Mouse (Mus musculus) midbrain, embryonic 15.5 days (tissue): Measurements from ENCODE around the gene Tspoap1. TPM values are rescaled to one million over a fixed set of nuclear protein-coding genes. Genes with fewer than 3 reads are reported as not detected.
A peak's percentile ranks its signal among the peaks of the same experiment; 100 is the strongest.

Experiments used
- ATAC-seq: fragments of 200-750 bp; cut with Nextera tagmentation; replicated peaks from 2 replicates; pipeline ENCODE4 v1.8.0; 2017; ENCODE audit warnings: moderate TSS enrichment
- H3K27ac ChIP-seq: fragments of 300-500 bp; sonication (generic); 2 replicates; pipeline ENCODE4 v1.5.1; 2015; ENCODE audit warnings: mild to moderate bottlenecking, inconsistent platforms
- H3K27me3 ChIP-seq: fragments of 300-500 bp; sonication (generic); replicated peaks from 2 replicates; pipeline ENCODE4 v1.6.1; 2015; ENCODE audit warnings: inconsistent platforms
- H3K36me3 ChIP-seq: fragments of 300-500 bp; sonication (generic); replicated peaks from 2 replicates; pipeline ENCODE4 v1.6.1; 2015; ENCODE audit warnings: inconsistent platforms
- H3K4me1 ChIP-seq: fragments of 300-500 bp; sonication (generic); 2 replicates; pipeline ENCODE4 v1.6.1; 2015; ENCODE audit warnings: inconsistent platforms
- H3K4me2 ChIP-seq: fragments of 300-500 bp; sonication (generic); 2 replicates; pipeline ENCODE4 v1.6.1; 2015; ENCODE audit warnings: inconsistent platforms, mild to moderate bottlenecking, moderate library complexity
- H3K4me3 ChIP-seq: fragments of 300-500 bp; sonication (generic); 2 replicates; pipeline ENCODE4 v1.5.1; 2015; ENCODE audit warnings: mild to moderate bottlenecking, inconsistent platforms
- H3K9ac ChIP-seq: fragments of 300-500 bp; sonication (generic); 2 replicates; pipeline ENCODE4 v1.6.1; 2015; ENCODE audit warnings: mild to moderate bottlenecking, inconsistent platforms
- H3K9me3 ChIP-seq: fragments of 300-500 bp; sonication (generic); 2 replicates; pipeline ENCODE4 v1.6.1; 2016; ENCODE audit warnings: inconsistent platforms
- WGBS: fragments of 180-500 bp; shearing (Covaris S2); methylation state at CpG from one replicate; pipeline ENCODE4 v1.1.7; 2015; ENCODE audit warnings: mixed read lengths; 5-methylcytosine and 5-hydroxymethylcytosine counted together
- polyA plus RNA-seq: library from polyadenylated mRNA; unstranded; fragments of >200 nt; fragmentation: Nextera tagmentation; extraction: Ambion mirVana; gene quantifications from 2 replicates; pipeline ENCODE4 v1.2.1, GENCODE M21; 2015

Gene Tspoap1
- polyA plus RNA-seq, 1 experiment from 2014 or later: 72.5 TPM

DNA sequence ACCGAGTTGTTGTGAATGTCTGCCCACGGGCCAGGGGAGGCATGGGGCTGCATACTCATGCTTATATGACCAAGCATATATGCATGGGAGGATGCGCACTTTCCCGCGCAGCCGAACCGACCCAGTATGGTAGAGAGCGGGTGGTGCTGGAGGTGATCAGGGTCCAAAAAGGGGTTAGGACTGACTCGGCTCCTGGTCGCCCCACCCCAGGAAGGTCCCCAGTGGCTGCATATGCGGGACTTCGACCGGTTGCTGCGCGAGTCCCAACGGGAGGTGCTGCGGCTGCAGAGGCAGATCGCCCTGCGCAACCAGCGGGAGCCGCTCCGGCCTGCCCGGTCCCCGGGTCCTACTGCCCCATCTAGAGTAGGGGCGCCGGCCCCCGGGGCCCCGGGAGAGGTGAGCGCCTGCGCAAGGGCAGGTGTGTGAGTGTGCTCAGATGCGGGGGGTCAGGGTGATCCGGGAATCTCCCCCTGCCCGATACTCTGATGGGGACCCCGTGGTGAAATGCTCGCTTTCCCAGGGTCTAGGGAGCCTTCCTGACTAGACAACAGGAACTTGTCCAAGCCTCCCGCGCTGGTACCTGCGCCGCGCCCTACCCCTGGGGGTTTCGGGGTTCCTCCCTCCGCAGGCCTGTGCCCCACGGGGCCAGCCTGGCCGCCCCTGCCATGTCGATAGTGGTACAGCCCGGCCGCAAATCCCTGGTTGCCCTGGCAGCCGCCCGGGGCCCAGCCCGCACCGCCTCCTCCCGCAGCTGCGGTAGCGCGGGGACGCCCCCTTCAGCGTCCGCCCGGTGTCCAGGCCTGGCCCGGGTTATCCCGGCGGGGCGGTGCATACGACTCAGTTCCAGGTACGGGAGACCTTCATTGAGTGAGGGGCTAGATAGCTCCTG is 3.9 kb downstream of the Tspoap1 start:
- Histone ChIP-seq H3K27ac (peak overlapping the region; percentile 84), H3K4me1 (peaks cover 56% of the 10 kb centered on the region), H3K4me2 (peak overlapping the region; percentile 91), H3K36me3 (peaks cover 6% of the 10 kb centered on the region; the same call in 1 of the 2 replicates), H3K27me3 (no peaks in the 10 kb centered on the region), H3K4me3 (peak overlapping the region; percentile 63), H3K9ac (peak overlapping the region; percentile 74), H3K9me3 (no peaks in the 10 kb centered on the region)
- under 1% methylated on average over 61 of the region's 65 CpGs for WGBS
- peak; percentile 37 for ATAC-seq

DNA sequence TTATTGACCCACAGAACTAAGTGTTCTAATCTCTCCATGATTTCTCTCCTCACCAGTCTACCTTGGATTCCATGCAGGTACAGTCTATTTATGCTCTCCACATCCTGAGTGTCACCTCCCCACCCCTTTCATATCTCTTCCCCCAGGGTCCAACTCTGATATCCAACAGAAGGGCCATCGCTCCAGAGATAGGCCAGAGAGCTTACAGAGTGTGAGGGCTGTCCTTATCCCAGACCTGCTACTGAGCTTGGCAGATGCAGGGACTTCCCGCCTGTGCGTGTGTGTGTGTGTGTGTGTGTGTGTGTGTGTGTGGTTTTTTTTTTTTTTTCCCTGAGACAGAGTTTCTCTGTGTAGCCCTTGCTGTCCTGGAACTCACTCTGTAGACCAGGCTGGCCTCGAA is 8.4 kb downstream of the Tspoap1 start:
- no peak for ATAC-seq
- H3K36me3 ChIP-seq: peaks cover 25% of the 10 kb centered on the region
- peaks cover 16% of the 10 kb centered on the region for H3K4me1 ChIP-seq
- no peak overlapping the region for H3K4me2 ChIP-seq
- no peak overlapping the region for H3K9ac ChIP-seq
- no peak overlapping the region for H3K4me3 ChIP-seq
- 91% methylated on average over 4 of the region's 4 CpGs for WGBS
- no peaks in the 10 kb centered on the region for H3K27me3 ChIP-seq
- H3K27ac ChIP-seq: no peak overlapping the region
- no peaks in the 10 kb centered on the region for H3K9me3 ChIP-seq

DNA sequence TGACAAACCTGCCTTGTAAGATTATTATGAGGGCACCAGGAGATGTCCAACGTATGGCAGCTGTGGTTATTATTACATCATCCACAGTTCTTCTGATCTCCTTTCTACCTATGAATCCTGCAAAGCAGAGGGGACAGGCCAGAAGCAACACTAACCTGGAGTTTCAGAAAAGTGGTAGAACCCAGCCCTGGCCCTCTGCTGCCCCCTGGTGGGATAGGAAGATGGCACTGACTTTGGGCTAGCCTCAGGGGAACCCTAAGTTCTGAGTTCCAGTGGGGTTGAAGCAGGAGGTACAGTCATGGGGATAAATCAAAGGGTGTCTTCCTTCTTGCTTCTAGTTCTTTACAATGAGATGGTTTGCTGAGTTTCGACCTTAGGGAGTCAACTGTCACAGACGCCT is 10.6 kb downstream of the Tspoap1 start:
- ATAC-seq: no peak
- Histone ChIP-seq H3K4me3 (no peak overlapping the region), H3K4me1 (0 out of 2 replicates have a peak, but pooled peaks cover under 1% of the 10 kb centered on the region), H3K4me2 (no peak overlapping the region), H3K27ac (no peak overlapping the region), H3K27me3 (no peaks in the 10 kb centered on the region), H3K9ac (no peak overlapping the region), H3K9me3 (no peaks in the 10 kb centered on the region), H3K36me3 (peaks cover 28% of the 10 kb centered on the region)
- WGBS: 61% methylated on average over 3 of the region's 3 CpGs

DNA sequence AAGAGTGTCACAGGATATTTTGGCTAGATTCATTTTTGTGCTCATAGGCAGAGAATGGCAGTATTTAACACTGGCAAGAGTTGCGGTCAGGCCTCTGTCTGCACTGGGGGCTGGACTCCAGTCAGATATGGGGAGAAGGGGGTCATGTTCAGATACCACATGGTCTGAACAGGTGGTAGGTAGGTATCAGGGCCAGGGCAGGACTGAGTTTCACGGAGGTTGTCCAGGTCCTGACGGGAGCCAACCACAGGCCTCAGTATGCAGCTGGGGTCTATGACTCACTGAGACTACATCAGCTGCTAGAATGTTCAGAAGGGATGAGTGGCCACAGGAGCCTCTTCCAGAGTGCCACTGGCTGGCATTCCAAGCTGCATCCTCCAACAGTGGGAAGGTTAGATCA is 12.0 kb downstream of the Tspoap1 start:
- no peak for ATAC-seq
- H3K4me1 ChIP-seq: no peaks in the 10 kb centered on the region
- whole genome bisulfite sequencing: 91% methylated on average over 3 of the region's 3 CpGs
- H3K4me3 ChIP-seq: no peak overlapping the region
- H3K27ac ChIP-seq: no peak overlapping the region
- no peak overlapping the region for H3K9ac ChIP-seq
- H3K4me2 ChIP-seq: no peak overlapping the region
- no peaks in the 10 kb centered on the region for H3K27me3 ChIP-seq
- H3K9me3 ChIP-seq: no peaks in the 10 kb centered on the region
- peaks cover 36% of the 10 kb centered on the region for H3K36me3 ChIP-seq

DNA sequence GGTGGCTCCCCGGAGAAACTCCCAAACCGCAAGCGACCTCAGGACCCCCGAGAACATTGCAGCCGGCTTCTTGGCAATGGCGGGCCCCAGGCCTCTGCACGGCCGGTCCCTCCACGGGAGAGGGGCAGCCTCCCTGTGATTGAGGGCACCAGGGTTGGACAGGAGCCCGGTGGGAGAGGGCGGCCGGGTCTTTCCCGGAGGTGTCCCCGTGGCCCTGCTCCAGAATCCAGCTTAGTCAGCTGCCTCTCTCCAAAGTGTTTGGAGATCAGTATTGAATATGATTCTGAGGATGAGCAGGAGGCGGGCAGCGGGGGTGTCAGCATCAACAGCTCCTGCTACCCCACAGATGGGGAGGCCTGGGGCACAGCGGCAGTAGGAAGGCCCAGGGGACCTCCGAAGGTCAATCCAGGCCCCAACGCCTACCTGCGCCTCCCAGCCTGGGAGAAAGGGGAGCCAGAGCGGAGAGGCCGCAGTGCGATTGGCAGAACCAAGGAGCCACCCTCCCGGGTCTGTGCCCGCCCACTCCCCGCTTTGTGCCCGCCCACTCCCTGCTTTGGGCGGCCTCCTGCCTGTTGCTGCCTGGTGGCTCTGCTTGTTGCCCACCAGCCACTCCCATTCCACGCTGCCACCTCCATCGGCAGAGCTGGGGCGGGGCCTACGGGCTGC is 17.9 kb downstream of the Tspoap1 start:
- Histone ChIP-seq H3K27ac (no peak overlapping the region), H3K9me3 (no peaks in the 10 kb centered on the region), H3K4me1 (peaks cover 15% of the 10 kb centered on the region), H3K4me2 (peak overlapping the region; percentile 40), H3K27me3 (no peaks in the 10 kb centered on the region), H3K9ac (no peak overlapping the region), H3K36me3 (peaks cover 16% of the 10 kb centered on the region; the same call in 1 of the 2 replicates), H3K4me3 (peak overlapping the region; percentile 10; the same call in 1 of the 2 replicates)
- ATAC-seq: peak; percentile 64; the same call in 1 of the 2 replicates
- WGBS: 12% methylated on average over 30 of the region's 32 CpGs

DNA sequence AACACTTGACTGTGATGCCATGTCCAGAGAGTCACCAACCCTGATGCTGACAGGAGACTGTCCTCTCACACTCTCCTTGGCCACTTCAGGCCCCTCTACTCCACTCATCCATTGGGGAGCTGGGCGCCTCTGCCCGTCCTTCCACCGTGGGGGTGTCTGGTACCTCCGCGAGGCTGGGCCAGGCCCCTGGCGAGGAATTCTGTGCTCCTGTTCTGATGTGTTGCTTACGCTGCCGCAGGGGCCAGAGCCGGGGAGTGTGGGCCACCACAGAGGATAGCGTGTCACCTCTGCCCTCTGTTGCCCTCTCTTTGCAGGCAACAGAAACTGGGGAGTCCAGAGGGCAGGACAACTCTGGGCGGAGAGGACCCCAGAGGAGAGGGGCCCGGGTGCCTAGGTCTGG is 18.6 kb downstream of the Tspoap1 start:
- peak; percentile 28 for ATAC-seq
- Histone ChIP-seq H3K9me3 (no peaks in the 10 kb centered on the region), H3K4me1 (peaks cover 15% of the 10 kb centered on the region), H3K27ac (no peak overlapping the region), H3K4me3 (no peak overlapping the region), H3K36me3 (peaks cover 16% of the 10 kb centered on the region; the same call in 1 of the 2 replicates), H3K27me3 (no peaks in the 10 kb centered on the region), H3K4me2 (0 out of 2 replicates have a peak overlapping the region, but pooled peaks have one; percentile 40), H3K9ac (no peak overlapping the region)
- WGBS: 42% methylated on average over 12 of the region's 12 CpGs

DNA sequence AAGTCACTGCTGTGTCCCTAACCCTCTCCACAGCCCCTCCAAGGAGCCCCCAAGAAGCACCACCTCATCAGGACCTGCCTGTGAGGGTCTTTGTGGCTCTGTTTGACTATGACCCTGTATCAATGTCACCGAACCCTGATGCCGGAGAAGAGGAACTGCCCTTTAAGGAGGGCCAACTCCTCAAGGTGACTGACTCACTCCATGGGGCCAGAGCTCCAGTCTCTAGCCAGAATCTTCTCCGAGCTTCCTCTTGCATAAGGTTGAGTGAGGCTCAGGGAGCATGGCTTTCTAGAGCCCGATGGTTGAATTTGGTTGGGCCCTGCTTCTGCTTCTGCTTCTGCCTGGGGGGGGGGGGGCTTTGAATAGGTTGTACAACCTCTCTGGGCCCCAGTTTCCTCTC is 19.1 kb downstream of the Tspoap1 start:
- no peak for ATAC-seq
- WGBS: 85% methylated on average over 4 of the region's 4 CpGs
- Histone ChIP-seq H3K27me3 (no peaks in the 10 kb centered on the region), H3K4me3 (no peak overlapping the region), H3K4me1 (peaks cover 15% of the 10 kb centered on the region), H3K27ac (no peak overlapping the region), H3K36me3 (peaks cover 16% of the 10 kb centered on the region; the same call in 1 of the 2 replicates), H3K9me3 (no peaks in the 10 kb centered on the region), H3K4me2 (no peak overlapping the region), H3K9ac (no peak overlapping the region)

DNA sequence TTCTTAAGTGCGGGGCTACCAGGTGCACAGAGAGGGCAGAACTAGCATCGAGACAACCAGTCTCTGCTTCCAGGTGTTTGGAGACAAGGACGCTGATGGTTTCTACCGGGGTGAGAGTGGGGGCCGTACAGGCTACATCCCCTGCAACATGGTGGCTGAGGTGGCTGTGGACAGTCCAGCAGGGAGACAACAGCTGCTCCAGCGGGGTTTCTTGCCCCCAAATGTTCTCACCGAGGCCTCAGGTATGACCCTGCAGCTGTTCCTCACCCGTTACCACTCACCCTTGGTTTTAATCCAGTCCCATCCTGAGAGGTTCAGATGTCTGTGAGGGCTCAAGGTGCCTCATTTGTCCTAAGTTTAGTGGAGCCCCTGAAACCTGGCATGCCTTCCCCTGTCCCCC is 19.8 kb downstream of the Tspoap1 start:
- no peak overlapping the region for H3K4me3 ChIP-seq
- WGBS: 87% methylated on average over 8 of the region's 8 CpGs
- peaks cover 23% of the 10 kb centered on the region; the same call in 1 of the 2 replicates for H3K36me3 ChIP-seq
- no peaks in the 10 kb centered on the region for H3K27me3 ChIP-seq
- peaks cover 15% of the 10 kb centered on the region for H3K4me1 ChIP-seq
- no peak overlapping the region for H3K27ac ChIP-seq
- no peak overlapping the region for H3K4me2 ChIP-seq
- no peaks in the 10 kb centered on the region for H3K9me3 ChIP-seq
- ATAC-seq: no peak
- H3K9ac ChIP-seq: no peak overlapping the region

DNA sequence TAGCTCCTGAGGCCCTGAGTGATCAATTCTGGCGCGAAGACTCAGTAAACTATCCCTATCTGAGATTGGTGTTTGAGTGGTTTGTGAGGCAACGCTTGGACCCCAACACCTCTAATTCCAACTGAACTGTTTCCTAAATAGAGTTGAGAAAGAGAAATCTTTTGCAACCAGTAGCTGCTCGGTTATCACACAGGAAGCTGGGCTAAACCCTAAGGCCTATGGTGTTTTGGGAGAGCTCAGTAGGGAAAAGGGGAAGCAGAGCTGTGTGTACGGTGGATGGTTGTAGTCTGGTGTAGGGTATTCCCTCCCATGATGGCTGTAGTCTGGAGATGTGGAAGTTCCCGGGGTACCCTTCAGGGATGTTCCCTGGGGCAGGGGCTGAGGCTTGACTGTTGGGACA is 29.7 kb downstream of the Tspoap1 start:
- no peak for ATAC-seq
- Histone ChIP-seq H3K4me3 (no peak overlapping the region), H3K4me1 (no peaks in the 10 kb centered on the region), H3K27me3 (no peaks in the 10 kb centered on the region), H3K36me3 (peaks cover 6% of the 10 kb centered on the region; the same call in 1 of the 2 replicates), H3K9me3 (no peaks in the 10 kb centered on the region), H3K27ac (no peak overlapping the region), H3K9ac (no peak overlapping the region), H3K4me2 (no peak overlapping the region)
- 92% methylated on average over 6 of the region's 6 CpGs for WGBS

DNA sequence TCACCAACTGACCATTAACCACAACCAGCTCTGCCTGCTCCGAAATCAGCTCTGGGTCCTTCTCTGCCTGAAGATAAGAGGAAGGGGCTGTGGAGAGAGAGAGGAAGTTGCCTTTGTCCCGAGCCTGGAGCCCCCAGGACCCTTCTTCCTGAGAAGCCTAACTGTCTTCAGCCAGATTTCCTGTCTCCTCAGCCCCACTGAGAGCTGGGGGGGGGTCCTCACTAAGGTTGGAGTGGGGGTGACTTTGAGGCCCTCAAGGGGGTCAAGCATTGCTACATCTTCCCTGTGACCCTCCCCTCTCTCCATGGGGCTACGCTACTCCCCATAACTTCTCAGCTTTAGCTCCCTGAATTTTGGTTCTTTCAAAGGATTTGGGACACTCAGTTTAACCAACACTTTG is 33.1 kb downstream of the Tspoap1 start, which contains the start of gene Mpo:
TSS of gene Mpo (plus strand) at position 122 of the 400 bp plus-strand sequence.
- Histone ChIP-seq H3K9me3 (no peaks in the 10 kb centered on the region), H3K36me3 (no peaks in the 10 kb centered on the region), H3K4me3 (no peak within 1 kb of the TSS), H3K27ac (no peak within 1 kb of the TSS), H3K4me2 (no peak within 1 kb of the TSS), H3K4me1 (no peaks in the 10 kb centered on the region), H3K9ac (no peak within 1 kb of the TSS), H3K27me3 (no peaks in the 10 kb centered on the region)
- 75% methylated on average over 3 of the region's 3 CpGs for WGBS
- ATAC-seq: no peak

DNA sequence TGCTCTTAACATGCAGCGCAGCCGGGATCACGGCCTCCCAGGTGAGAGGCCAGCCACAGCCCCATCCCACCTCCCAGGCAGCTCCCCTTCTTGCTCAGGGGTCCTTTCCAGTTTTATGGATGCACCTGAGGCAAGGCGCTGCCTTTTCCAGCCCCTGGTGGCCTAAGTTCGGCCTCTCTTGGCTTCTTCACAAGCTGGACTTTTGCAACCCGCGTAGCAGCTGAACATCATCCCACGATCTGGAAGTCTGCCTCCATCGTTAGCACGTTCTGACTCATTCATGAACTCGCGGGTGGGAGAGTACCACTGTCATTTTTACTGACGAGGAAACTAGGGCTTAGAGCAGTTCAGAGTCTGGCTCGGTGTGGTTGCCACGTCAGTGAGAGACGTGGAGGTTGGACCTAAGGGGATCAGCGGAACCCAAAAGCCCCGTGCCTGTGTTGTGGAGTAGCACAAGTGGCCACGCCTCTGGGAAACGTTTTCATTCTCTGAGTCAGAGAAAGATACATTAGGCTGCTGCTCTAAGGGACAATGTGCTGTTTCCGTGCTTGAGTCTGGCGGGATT is 41.5 kb downstream of the Tspoap1 start:
- no peak for ATAC-seq
- no peaks in the 10 kb centered on the region for H3K36me3 ChIP-seq
- no peaks in the 10 kb centered on the region for H3K27me3 ChIP-seq
- no peak overlapping the region for H3K27ac ChIP-seq
- no peaks in the 10 kb centered on the region for H3K4me1 ChIP-seq
- WGBS: 87% methylated on average over 22 of the region's 22 CpGs
- H3K9me3 ChIP-seq: no peaks in the 10 kb centered on the region
- H3K9ac ChIP-seq: no peak overlapping the region
- no peak overlapping the region for H3K4me3 ChIP-seq
- H3K4me2 ChIP-seq: no peak overlapping the region

DNA sequence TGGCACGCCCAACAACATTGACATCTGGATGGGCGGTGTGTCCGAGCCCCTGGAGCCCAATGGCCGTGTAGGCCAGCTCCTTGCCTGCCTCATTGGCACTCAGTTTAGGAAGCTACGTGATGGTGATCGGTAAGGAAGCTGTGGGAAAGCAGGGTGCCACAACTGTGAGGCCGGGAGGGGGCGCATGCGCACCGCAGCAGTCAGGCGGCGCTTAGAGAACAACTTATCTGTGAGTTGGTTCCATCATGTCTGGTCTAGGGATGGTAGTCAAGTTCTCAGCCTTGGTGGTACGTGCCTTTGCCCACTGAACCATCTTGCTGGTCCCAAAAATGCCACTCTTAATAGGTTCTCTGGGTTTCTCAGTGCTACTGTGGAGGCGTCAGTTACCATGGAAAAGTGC is 42.3 kb downstream of the Tspoap1 start:
- no peak for ATAC-seq
- Histone ChIP-seq H3K4me2 (no peak overlapping the region), H3K4me1 (no peaks in the 10 kb centered on the region), H3K9me3 (no peaks in the 10 kb centered on the region), H3K27me3 (no peaks in the 10 kb centered on the region), H3K9ac (no peak overlapping the region), H3K4me3 (no peak overlapping the region), H3K27ac (no peak overlapping the region), H3K36me3 (no peaks in the 10 kb centered on the region)
- WGBS: 46% methylated on average over 14 of the region's 14 CpGs
